ENCODE assay signal across 8 mouse cellular contexts in genomic region chr14:61056445-61056844, GRCm38 (mm10). TPM values are rescaled to one million over a fixed set of nuclear protein-coding genes. Genes with fewer than 3 reads are reported as not detected.
DNase-seq lines count a peak whose midpoint lies in the region; ATAC-seq and TF ChIP-seq lines count a peak whose summit lies in the region.

No protein-coding gene starts in this region.

- no peak for TF ChIP-seq EP300 in lung, postnatal 0 days (IDR thresholded peaks at IDR 0.05)
- TF ChIP-seq EP300 in liver, embryonic 14.5 days (IDR thresholded peaks at IDR 0.05; ENCODE audit: low read depth): no peak

- peaks cover 8% of the 10 kb centered on the region; the same call in 1 of the 2 replicates for H3K4me1 ChIP-seq in lung, postnatal 0 days (ENCODE audit: insufficient read depth, low read depth, low read length)
- H3K4me1 ChIP-seq in forebrain, embryonic 12.5 days: peaks cover 29% of the 10 kb centered on the region
- no peaks in the 10 kb centered on the region for H3K4me1 ChIP-seq in liver, embryonic 14.5 days (replicated peaks; ENCODE audit: control insufficient read depth in 2 of 2, insufficient read depth in 2 of 2, low read length in 1 of 2)

- TF ChIP-seq CTCF in lung, postnatal 0 days (IDR thresholded peaks at IDR 0.05): no peak
- TF ChIP-seq CTCF in liver, embryonic 14.5 days (IDR thresholded peaks at IDR 0.05; ENCODE audit: low read depth): no peak

- H3K9me3 ChIP-seq in lung, postnatal 0 days (ENCODE audit: low read length): no peaks in the 10 kb centered on the region
- no peaks in the 10 kb centered on the region for H3K9me3 ChIP-seq in forebrain, embryonic 12.5 days
- no peaks in the 10 kb centered on the region for H3K9me3 ChIP-seq in liver, embryonic 14.5 days (ENCODE audit: control insufficient read depth, low read length)

- H3K27ac ChIP-seq in lung, postnatal 0 days (ENCODE audit: low read length): no peak overlapping the region
- H3K27ac ChIP-seq in forebrain, embryonic 12.5 days: no peak overlapping the region
- H3K27ac ChIP-seq in liver, embryonic 14.5 days: no peak overlapping the region

- DNase-seq in lung, postnatal 0 days (ENCODE audit: low spot score): no peak
- no peak for DNase-seq in lung, adult 18-20 months
- DNase-seq in liver, embryonic 14.5 days (ENCODE audit: low read depth in 3 of 3, low spot score in 3 of 3): no peak
- peak; percentile 73 for DNase-seq in thymus, postnatal 36 days
- DNase-seq in right cerebral cortex, postnatal 14 days: no peak
- no peak for DNase-seq in left cerebral cortex, postnatal 4 days

- ATAC-seq in lung, postnatal 0 days: no peak
- ATAC-seq in forebrain, embryonic 12.5 days (ENCODE audit: low FRiP score): no peak
- ATAC-seq in liver, embryonic 14.5 days (ENCODE audit: insufficient read depth): no peak
- ATAC-seq in erythroblast, adult 5-6 weeks (replicated peaks; ENCODE audit: low FRiP score, poor library complexity, severe bottlenecking): no peak

- intact Hi-C loops in left cerebral cortex, postnatal 4 days (cut with DNase I): no loop called here

- no peaks in the 10 kb centered on the region for H3K27me3 ChIP-seq in lung, postnatal 0 days (replicated peaks; ENCODE audit: insufficient read depth, low read length)
- H3K27me3 ChIP-seq in forebrain, embryonic 12.5 days: peaks cover 43% of the 10 kb centered on the region
- H3K27me3 ChIP-seq in liver, embryonic 14.5 days (ENCODE audit: control insufficient read depth, insufficient read depth, low read length): peaks cover 12% of the 10 kb centered on the region; the same call in 1 of the 2 replicates

- no peaks in the 10 kb centered on the region for H3K36me3 ChIP-seq in lung, postnatal 0 days (ENCODE audit: insufficient read depth, low read length)
- H3K36me3 ChIP-seq in forebrain, embryonic 12.5 days (replicated peaks): no peaks in the 10 kb centered on the region
- H3K36me3 ChIP-seq in liver, embryonic 14.5 days (replicated peaks; ENCODE audit: control insufficient read depth, insufficient read depth, low read depth): no peaks in the 10 kb centered on the region

- 2% methylated on average over 16 of the region's 16 CpGs for WGBS in lung, postnatal 0 days
- WGBS in forebrain, embryonic 12.5 days: under 1% methylated on average over 16 of the region's 16 CpGs
- 2% methylated on average over 16 of the region's 16 CpGs for WGBS in liver, embryonic 14.5 days (ENCODE audit: insufficient replicate concordance)

- H3K4me3 ChIP-seq in lung, postnatal 0 days (ENCODE audit: low read depth, low read length): peak overlapping the region; percentile 10; the same call in 1 of the 2 replicates
- H3K4me3 ChIP-seq in forebrain, embryonic 12.5 days (replicated peaks): peak overlapping the region; percentile 25
- H3K4me3 ChIP-seq in liver, embryonic 14.5 days (ENCODE audit: insufficient read depth in 1 of 2, low read depth in 2 of 2, low read length in 2 of 2): no peak overlapping the region

- peak overlapping the region; percentile 43 for H3K4me2 ChIP-seq in lung, postnatal 0 days (replicated peaks; ENCODE audit: low read depth, low read length)
- H3K4me2 ChIP-seq in forebrain, embryonic 12.5 days: peak overlapping the region; percentile 50
- peak overlapping the region; percentile 42 for H3K4me2 ChIP-seq in liver, embryonic 14.5 days (ENCODE audit: low read depth)

- H3K9ac ChIP-seq in lung, postnatal 0 days (replicated peaks; ENCODE audit: low read depth): no peak overlapping the region
- peak overlapping the region; percentile 5; the same call in 1 of the 2 replicates for H3K9ac ChIP-seq in forebrain, embryonic 12.5 days
- H3K9ac ChIP-seq in liver, embryonic 14.5 days (replicated peaks): no peak overlapping the region

RNA-seq across cellular contexts. Expression of gene Tnfrsf19, which starts 10.2 kb away (rescaled TPM):
- 35.0 and 37.2 TPM in 2 replicates for polyA plus RNA-seq in lung, postnatal 0 days (2015; fragmentation: Nextera tagmentation; extraction: Ambion mirVana)
- polyA plus RNA-seq in forebrain, embryonic 12.5 days (2016; fragmentation: Nextera tagmentation; extraction: Ambion mirVana): 92.5 and 118 TPM in 2 replicates
- 2.2 and 2.3 TPM in 2 replicates for polyA plus RNA-seq in liver, embryonic 14.5 days (2012; rRNA removed)
- polyA plus RNA-seq in liver, embryonic 14.5 days (2014; fragmentation: Nextera tagmentation; extraction: Ambion mirVana): 3.6 and 5.3 TPM in 2 replicates
- 0.19 TPM in 1 of 2 replicates, not detected in the other for total RNA-seq in erythroblast, adult 5-6 weeks (2015; ENCODE audit: low replicate concordance)
- 0.14 and 0.17 TPM in 2 replicates for total RNA-seq in erythroblast, adult 5-6 weeks (2017; ENCODE audit: low replicate concordance)
- total RNA-seq in left cerebral cortex, postnatal 4 days (2021): 10 to 100 TPM; 76.9 to 81.3 TPM

Comparison
In these comparisons a context has a peak if more than half of its experiments do, and no peak if none do; other contexts are left out.
1. DNase-seq: peak in thymus, postnatal 36 days (2 of 2); none in lung, postnatal 0 days (single experiment), lung, adult 18-20 months (0 of 2), liver, embryonic 14.5 days (0 of 3), right cerebral cortex, postnatal 14 days (single experiment) and left cerebral cortex, postnatal 4 days (single experiment).
2. H3K4me3 ChIP-seq: peak in lung, postnatal 0 days (single experiment) and forebrain, embryonic 12.5 days (single experiment); none in liver, embryonic 14.5 days (0 of 2).
3. Peak in every context shown above with its lines, with median percentiles within 50 percentile points of each other: H3K4me2 ChIP-seq.